Mouse (Mus musculus) testis, adult 2 months (tissue): ENCODE measurements at regions not wholly inside any gene's neighbourhood (a gene's known extent, or its start where the extent isn't known, plus 50 kb on each side); places are given as distances from the start of the nearest gene placed in this dataset.

Experiments
- CTCF ChIP-seq: fragments of 200-500 bp; IDR thresholded peaks from 2 replicates; pipeline ENCODE4 v1.5.1; 2012; ENCODE audit warnings: low read depth, mild to moderate bottlenecking, inconsistent platforms, low read length, moderate library complexity; ENCODE audit not compliant: control insufficient read depth, insufficient read depth, insufficient replicate concordance
- POLR2A ChIP-seq: fragments of 200-500 bp; IDR thresholded peaks from 2 replicates; pipeline ENCODE4 v1.6.1; 2012; ENCODE audit warnings: low read depth, mild to moderate bottlenecking, inconsistent platforms, low read length, moderate library complexity; ENCODE audit not compliant: control insufficient read depth

DNA sequence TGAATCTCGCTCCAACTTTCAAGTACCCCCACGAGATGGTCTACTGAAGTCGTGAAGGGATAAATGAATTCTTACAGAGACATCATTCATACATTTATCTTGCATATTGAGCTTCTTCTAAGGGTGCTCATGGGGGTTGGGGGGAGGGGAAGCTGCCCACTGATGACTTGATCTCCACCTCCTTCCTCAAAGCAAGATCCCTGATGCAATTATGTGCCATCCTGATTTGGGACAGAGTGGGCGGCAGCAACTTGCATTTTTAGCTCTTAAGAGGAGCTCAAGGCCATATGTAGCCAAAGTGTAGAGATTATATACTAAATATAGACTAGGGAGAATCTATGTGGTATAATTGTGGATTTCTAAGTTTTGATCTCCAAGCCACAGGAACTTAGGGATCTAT is 236.1 kb downstream of the Sox4 start:
- TF ChIP-seq CTCF (no peak), POLR2A (no peak)
